Mouse (Mus musculus) yolk sac, embryonic 10.5 days (tissue): ENCODE data around the gene Crot.
"Not testable (repeated sequence)": the region's sequence is repeated elsewhere in the genome, so short reads cannot be mapped to it uniquely, and the experiment has no call there.

Experiments used
- DNase-seq: peaks from one replicate; pipeline ENCODE4 v3.0.0-alpha.2; 2017; ENCODE audit warnings: low spot score

Gene Crot

GRCm38 (mm10) chr5:8995966-8996685 lies 998 bp downstream of the Crot start:
- DNase-seq, result no peak

- DNase-seq, result no peak
These were observed 5.5 kb downstream of the Crot start for GRCm38 (mm10) chr5:8991626-8992025.

- DNase-seq, result no peak
These were observed 6.6 kb downstream of the Crot start for GRCm38 (mm10) chr5:8990526-8990925.

- DNase-seq, result no peak
These were observed 9.2 kb downstream of the Crot start for GRCm38 (mm10) chr5:8987925-8988324.

GRCm38 (mm10) chr5:8985470-8985869 lies 11.7 kb downstream of the Crot start:
- no peak for DNase-seq

GRCm38 (mm10) chr5:8974721-8975120 lies 22.4 kb downstream of the Crot start:
- DNase-seq, result no peak

GRCm38 (mm10) chr5:8972355-8972754 lies 24.8 kb downstream of the Crot start:
- no peak for DNase-seq

- no peak for DNase-seq
These were observed 26.4 kb downstream of the Crot start for GRCm38 (mm10) chr5:8970694-8971093.

GRCm38 (mm10) chr5:8964487-8964886 lies 32.6 kb downstream of the Crot start:
- no peak for DNase-seq

GRCm38 (mm10) chr5:8960534-8960933 lies 36.6 kb downstream of the Crot start:
- no peak for DNase-seq

- no peak for DNase-seq
These were observed 41.6 kb downstream of the Crot start for GRCm38 (mm10) chr5:8955544-8955943.

- DNase-seq, result no peak
These were observed 43.5 kb downstream of the Crot start for GRCm38 (mm10) chr5:8953660-8954059.

- DNase-seq, result peak; percentile 58
These were observed 49.6 kb downstream of the Crot start for GRCm38 (mm10) chr5:8947423-8948110.

- no peak for DNase-seq
These were observed 53.3 kb downstream of the Crot start for GRCm38 (mm10) chr5:8943836-8944235.

- DNase-seq, result not testable (repeated sequence)
These were observed 55.9 kb downstream of the Crot start for GRCm38 (mm10) chr5:8941266-8941665.

- no peak for DNase-seq
These were observed 59.2 kb downstream of the Crot start for GRCm38 (mm10) chr5:8937965-8938364.

GRCm38 (mm10) chr5:8928440-8928839 lies 68.7 kb downstream of the Crot start:
- DNase-seq, result no peak

GRCm38 (mm10) chr5:8917069-8917468 lies 80.1 kb downstream of the Crot start:
- DNase-seq, result no peak

GRCm38 (mm10) chr5:8916400-8916799 lies 80.7 kb downstream of the Crot start:
- DNase-seq, result no peak
